Mouse (Mus musculus): Measurements from ENCODE around the gene Zmpste24.

GRCm38 (mm10) chr4:121018250-121018649 lies 79.8 kb downstream of the Zmpste24 start:
- TF ChIP-seq CTCF (IDR thresholded peaks at IDR 0.05; ENCODE audit: low read depth, low read length) (no peak), GATA1 (IDR thresholded peaks at IDR 0.05; ENCODE audit: borderline replicate concordance, low read length) (no peak), TAL1 (conservative IDR thresholded peaks at IDR 0.05; ENCODE audit: low read depth, low read length) (no peak), POLR2AphosphoS5 (IDR thresholded peaks at IDR 0.05; ENCODE audit: insufficient replicate concordance, low read depth, low read length) (no peak), GATA2 (IDR thresholded peaks at IDR 0.05; ENCODE audit: borderline replicate concordance, low read depth, low read length) (no peak)
